Mouse (Mus musculus) midbrain, embryonic 10.5 days (tissue): ENCODE measurements around the gene Chek2. TPM values are rescaled to one million over a fixed set of nuclear protein-coding genes. Genes with fewer than 3 reads are reported as not detected.

Experiments
- polyA plus RNA-seq: library from polyadenylated mRNA; unstranded; fragments of >200 nt; fragmentation: Nextera tagmentation; extraction: Ambion mirVana; gene quantifications from 2 replicates; pipeline ENCODE4 v1.2.1, GENCODE M21; 2016

Gene Chek2
- polyA plus RNA-seq, 1 experiment from 2014 or later: 44.3 TPM

Other genes with a start within 250 kb of the Chek2 start
- gene Noc4l, start 186.6 kb upstream of the Chek2 start, polyA plus RNA-seq: 77.7 and 91.9 TPM in 2 replicates
- gene Ddx51, start 186.5 kb upstream of the Chek2 start, polyA plus RNA-seq: 31.0 and 33.1 TPM in 2 replicates
- 57.5 and 65.6 TPM in 2 replicates for gene Ep400, start 69.3 kb upstream of the Chek2 start, polyA plus RNA-seq
- gene Pus1, start 59.3 kb upstream of the Chek2 start, polyA plus RNA-seq: 35.6 and 41.3 TPM in 2 replicates
- gene Ulk1, start 29.9 kb upstream of the Chek2 start, polyA plus RNA-seq: 18.4 and 23.6 TPM in 2 replicates
- 26.9 and 28.1 TPM in 2 replicates for gene Hscb, start 202 bp upstream of the Chek2 start, polyA plus RNA-seq
- gene Ttc28, start 39.8 kb downstream of the Chek2 start, polyA plus RNA-seq: 9.4 and 14.9 TPM in 2 replicates